Mouse (Mus musculus) hindbrain, embryonic 14.5 days (tissue): ENCODE results near the gene Usp33. TPM values are rescaled to one million over a fixed set of nuclear protein-coding genes. Genes with fewer than 3 reads are reported as not detected.

Source experiments
- ATAC-seq: fragments of 200-750 bp; cut with Nextera tagmentation; 2 replicates; pipeline ENCODE4 v1.8.0; 2017; ENCODE audit warnings: moderate number of reproducible peaks, mild to moderate bottlenecking, moderate TSS enrichment, moderate library complexity; ENCODE audit not compliant: low FRiP score
- DNase-seq: peaks from one replicate; pipeline ENCODE4 v3.0.0-alpha.2; 2015; ENCODE audit warnings: low spot score
- H3K27ac ChIP-seq: fragments of 300-500 bp; sonication (generic); 2 replicates; pipeline ENCODE4 v1.5.1; 2014; ENCODE audit warnings: mild to moderate bottlenecking, moderate library complexity
- H3K27me3 ChIP-seq: fragments of 300-500 bp; sonication (generic); 2 replicates; pipeline ENCODE4 v1.6.1; 2014; ENCODE audit warnings: mild to moderate bottlenecking, low read length, mixed read lengths; ENCODE audit not compliant: control insufficient read depth, insufficient read depth
- H3K36me3 ChIP-seq: fragments of 300-500 bp; sonication (generic); replicated peaks from 2 replicates; pipeline ENCODE4 v1.6.1; 2014; ENCODE audit not compliant: control insufficient read depth, insufficient read depth
- H3K4me1 ChIP-seq: fragments of 300-500 bp; sonication (generic); replicated peaks from 2 replicates; pipeline ENCODE4 v1.6.1; 2014; ENCODE audit warnings: antibody characterized with exemption, low read length, mixed read lengths; ENCODE audit not compliant: control insufficient read depth, insufficient read depth
- H3K4me2 ChIP-seq: fragments of 300-500 bp; sonication (generic); replicated peaks from 2 replicates; pipeline ENCODE4 v1.6.1; 2014; ENCODE audit warnings: mild to moderate bottlenecking, moderate library complexity
- H3K4me3 ChIP-seq: fragments of 300-500 bp; sonication (generic); replicated peaks from 2 replicates; pipeline ENCODE4 v1.5.1; 2014; ENCODE audit warnings: mild to moderate bottlenecking, low read length
- H3K9ac ChIP-seq: fragments of 300-500 bp; sonication (generic); 2 replicates; pipeline ENCODE4 v1.6.1; 2014
- H3K9me3 ChIP-seq: fragments of 300-500 bp; sonication (generic); 2 replicates; pipeline ENCODE4 v1.6.1; 2016; ENCODE audit warnings: low read length; ENCODE audit not compliant: control insufficient read depth
- WGBS: fragments of 180-500 bp; shearing (Covaris S2); extraction: QIAGEN DNeasy Blood & Tissue Kit; methylation state at CpG from one replicate; pipeline ENCODE4 v1.1.7; 2014; 5-methylcytosine and 5-hydroxymethylcytosine counted together
- polyA plus RNA-seq: library from polyadenylated mRNA; unstranded; fragments of >200 nt; fragmentation: Nextera tagmentation; extraction: Ambion mirVana; gene quantifications from 2 replicates; pipeline ENCODE4 v1.2.1, GENCODE M21; 2014

Gene Usp33
- polyA plus RNA-seq: 108 and 113 TPM in 2 replicates

- H3K36me3 ChIP-seq: no peaks in the 10 kb centered on the region
- no peaks in the 10 kb centered on the region for H3K9me3 ChIP-seq
- peak within 1 kb of the TSS; percentile 81 for H3K4me2 ChIP-seq
- ATAC-seq: peak; percentile 96
- peaks cover 13% of the 10 kb centered on the region for H3K4me1 ChIP-seq
- WGBS: 6% methylated on average over 40 of the region's 44 CpGs
- H3K4me3 ChIP-seq: peak within 1 kb of the TSS; percentile 66
- DNase-seq: peak; percentile 95
- no peaks in the 10 kb centered on the region for H3K27me3 ChIP-seq
- peak within 1 kb of the TSS; percentile 87 for H3K9ac ChIP-seq
- H3K27ac ChIP-seq: peak within 1 kb of the TSS; percentile 87
Measured at GRCm38 (mm10) chr3:152345732-152346632, at the start of gene Usp33. Gene Usp33 (plus strand): TSS chr3:152346478.

GRCm38 (mm10) chr3:152300376-152301337 is 45.6 kb upstream of the Usp33 start:
- Histone ChIP-seq H3K9ac (no peak overlapping the region), H3K4me2 (no peak overlapping the region), H3K9me3 (no peaks in the 10 kb centered on the region), H3K27me3 (no peaks in the 10 kb centered on the region), H3K4me3 (no peak overlapping the region), H3K27ac (no peak overlapping the region), H3K4me1 (no peaks in the 10 kb centered on the region), H3K36me3 (peaks cover 67% of the 10 kb centered on the region)
- WGBS: 93% methylated on average over 14 of the region's 14 CpGs
- no peak for DNase-seq
- ATAC-seq: no peak

- H3K4me2 ChIP-seq: no peak overlapping the region
- H3K4me3 ChIP-seq: no peak overlapping the region
- ATAC-seq (no peak), DNase-seq (no peak)
- WGBS: 72% methylated on average over 9 of the region's 9 CpGs
- no peaks in the 10 kb centered on the region for H3K27me3 ChIP-seq
- no peak overlapping the region for H3K27ac ChIP-seq
- no peak overlapping the region for H3K9ac ChIP-seq
- H3K36me3 ChIP-seq: peaks cover 63% of the 10 kb centered on the region
- no peaks in the 10 kb centered on the region for H3K9me3 ChIP-seq
- H3K4me1 ChIP-seq: no peaks in the 10 kb centered on the region
Measured at GRCm38 (mm10) chr3:152302991-152303390, 43.3 kb upstream of the Usp33 start.

GRCm38 (mm10) chr3:152304093-152304815 is 42.0 kb upstream of the Usp33 start:
- no peaks in the 10 kb centered on the region for H3K27me3 ChIP-seq
- no peak overlapping the region for H3K27ac ChIP-seq
- H3K4me1 ChIP-seq: no peaks in the 10 kb centered on the region
- no peak overlapping the region for H3K9ac ChIP-seq
- ATAC-seq (no peak), DNase-seq (no peak)
- H3K4me3 ChIP-seq: no peak overlapping the region
- 66% methylated on average over 6 of the region's 6 CpGs for WGBS
- H3K36me3 ChIP-seq: peaks cover 68% of the 10 kb centered on the region
- H3K9me3 ChIP-seq: no peaks in the 10 kb centered on the region
- H3K4me2 ChIP-seq: no peak overlapping the region

- Histone ChIP-seq H3K4me1 (no peaks in the 10 kb centered on the region), H3K36me3 (peaks cover 68% of the 10 kb centered on the region), H3K27me3 (no peaks in the 10 kb centered on the region), H3K4me3 (no peak overlapping the region), H3K9me3 (no peaks in the 10 kb centered on the region), H3K4me2 (no peak overlapping the region), H3K9ac (no peak overlapping the region), H3K27ac (no peak overlapping the region)
- DNase-seq (no peak), ATAC-seq (no peak)
- WGBS: 92% methylated on average over 8 of the region's 8 CpGs
Measured at GRCm38 (mm10) chr3:152305080-152305479, 41.2 kb upstream of the Usp33 start.

GRCm38 (mm10) chr3:152305971-152306370 is 40.3 kb upstream of the Usp33 start:
- H3K9ac ChIP-seq: no peak overlapping the region
- H3K36me3 ChIP-seq: peaks cover 61% of the 10 kb centered on the region

GRCm38 (mm10) chr3:152308485-152309249 is 37.6 kb upstream of the Usp33 start:
- no peak overlapping the region for H3K4me3 ChIP-seq

More at GRCm38 (mm10) chr3:152305971-152306370, 40.3 kb upstream of the Usp33 start:
- H3K4me3 ChIP-seq: no peak overlapping the region
- WGBS: 91% methylated on average over 4 of the region's 4 CpGs
- ATAC-seq: no peak
- H3K27ac ChIP-seq: no peak overlapping the region
- H3K27me3 ChIP-seq: no peaks in the 10 kb centered on the region
- H3K9me3 ChIP-seq: no peaks in the 10 kb centered on the region
- H3K4me2 ChIP-seq: no peak overlapping the region
- no peak for DNase-seq
- H3K4me1 ChIP-seq: no peaks in the 10 kb centered on the region

GRCm38 (mm10) chr3:152309250-152309645 is 37.0 kb upstream of the Usp33 start:
- Histone ChIP-seq H3K4me3 (no peak overlapping the region), H3K27ac (no peak overlapping the region), H3K36me3 (peaks cover 53% of the 10 kb centered on the region), H3K27me3 (no peaks in the 10 kb centered on the region), H3K4me2 (no peak overlapping the region), H3K4me1 (no peaks in the 10 kb centered on the region), H3K9ac (no peak overlapping the region), H3K9me3 (no peaks in the 10 kb centered on the region)
- no peak for DNase-seq
- WGBS: 96% methylated on average over 9 of the region's 9 CpGs
- ATAC-seq: no peak

More at GRCm38 (mm10) chr3:152308485-152309249, 37.6 kb upstream of the Usp33 start:
- Histone ChIP-seq H3K27ac (no peak overlapping the region), H3K4me2 (no peak overlapping the region), H3K9ac (no peak overlapping the region), H3K36me3 (peaks cover 53% of the 10 kb centered on the region), H3K27me3 (no peaks in the 10 kb centered on the region), H3K9me3 (no peaks in the 10 kb centered on the region), H3K4me1 (no peaks in the 10 kb centered on the region)
- DNase-seq: no peak
- no peak for ATAC-seq
- 79% methylated on average over 10 of the region's 10 CpGs for WGBS
